Mouse (Mus musculus) forebrain, embryonic 14.5 days (tissue): ENCODE measurements around the gene Pfkfb3. TPM values are rescaled to one million over a fixed set of nuclear protein-coding genes. Genes with fewer than 3 reads are reported as not detected.

Experiments used
- ATAC-seq: fragments of 200-750 bp; cut with Nextera tagmentation; 2 replicates; pipeline ENCODE4 v1.8.0; 2017; ENCODE audit warnings: mild to moderate bottlenecking, moderate library complexity
- DNase-seq: peaks from one replicate; pipeline ENCODE4 v3.0.0-alpha.2; 2015; ENCODE audit warnings: low spot score
- H3K27ac ChIP-seq: fragments of 300-500 bp; sonication (generic); 2 replicates; pipeline ENCODE4 v1.5.1; 2014; ENCODE audit warnings: low read depth, mild to moderate bottlenecking, control low read depth, low read length, moderate library complexity
- H3K27me3 ChIP-seq: fragments of 300-500 bp; sonication (generic); replicated peaks from 2 replicates; pipeline ENCODE4 v1.6.1; 2014; ENCODE audit warnings: low read length, control low read depth, mixed read lengths; ENCODE audit not compliant: control insufficient read depth, insufficient read depth
- H3K36me3 ChIP-seq: fragments of 300-500 bp; sonication (generic); 2 replicates; pipeline ENCODE4 v1.6.1; 2014; ENCODE audit warnings: low read length, control low read depth; ENCODE audit not compliant: control insufficient read depth, insufficient read depth
- H3K4me1 ChIP-seq: fragments of 300-500 bp; sonication (generic); 2 replicates; pipeline ENCODE4 v1.6.1; 2014; ENCODE audit warnings: antibody characterized with exemption, low read length, control low read depth; ENCODE audit not compliant: control insufficient read depth, insufficient read depth
- H3K4me2 ChIP-seq: fragments of 300-500 bp; sonication (generic); 2 replicates; pipeline ENCODE4 v1.6.1; 2014; ENCODE audit warnings: mild to moderate bottlenecking, control low read depth, low read length
- H3K4me3 ChIP-seq: fragments of 300-500 bp; sonication (generic); 2 replicates; pipeline ENCODE4 v1.5.1; 2014; ENCODE audit warnings: low read depth, low read length, control low read depth
- H3K9ac ChIP-seq: fragments of 300-500 bp; sonication (generic); 2 replicates; pipeline ENCODE4 v1.6.1; 2014; ENCODE audit warnings: mild to moderate bottlenecking, low read length, control low read depth, moderate library complexity
- H3K9me3 ChIP-seq: fragments of 300-500 bp; sonication (generic); replicated peaks from 2 replicates; pipeline ENCODE4 v1.6.1; 2016; ENCODE audit warnings: low read length, control low read depth, mixed read lengths; ENCODE audit not compliant: control insufficient read depth
- WGBS: fragments of 180-500 bp; shearing (Covaris S2); extraction: QIAGEN DNeasy Blood & Tissue Kit; methylation state at CpG from one replicate; pipeline ENCODE4 v1.1.7; 2014; 5-methylcytosine and 5-hydroxymethylcytosine counted together
- polyA plus RNA-seq: library from polyadenylated mRNA; unstranded; fragments of >200 nt; fragmentation: Nextera tagmentation; extraction: Ambion mirVana; gene quantifications from 2 replicates; pipeline ENCODE4 v1.2.1, GENCODE M21; 2014

Gene Pfkfb3
- 19.8 and 23.5 TPM in 2 replicates for polyA plus RNA-seq

- Histone ChIP-seq H3K9ac (peak within 1 kb of the TSS; percentile 68), H3K36me3 (no peaks in the 10 kb centered on the region), H3K4me3 (peak within 1 kb of the TSS; percentile 55), H3K27me3 (peaks cover 4% of the 10 kb centered on the region; the same call in 1 of the 2 replicates), H3K9me3 (no peaks in the 10 kb centered on the region), H3K27ac (no peak within 1 kb of the TSS), H3K4me2 (peak within 1 kb of the TSS; percentile 99), H3K4me1 (peaks cover 4% of the 10 kb centered on the region; the same call in 1 of the 2 replicates)
- peak; percentile 55 for DNase-seq
- WGBS = 1% methylated on average over 65 of the region's 67 CpGs
- peak; percentile 84 for ATAC-seq
Measured at GRCm38 (mm10) chr2:11553471-11554400, at the start of gene Pfkfb3. Gene Pfkfb3, minus strand, starts transcription at chr2:11554077.

DNA sequence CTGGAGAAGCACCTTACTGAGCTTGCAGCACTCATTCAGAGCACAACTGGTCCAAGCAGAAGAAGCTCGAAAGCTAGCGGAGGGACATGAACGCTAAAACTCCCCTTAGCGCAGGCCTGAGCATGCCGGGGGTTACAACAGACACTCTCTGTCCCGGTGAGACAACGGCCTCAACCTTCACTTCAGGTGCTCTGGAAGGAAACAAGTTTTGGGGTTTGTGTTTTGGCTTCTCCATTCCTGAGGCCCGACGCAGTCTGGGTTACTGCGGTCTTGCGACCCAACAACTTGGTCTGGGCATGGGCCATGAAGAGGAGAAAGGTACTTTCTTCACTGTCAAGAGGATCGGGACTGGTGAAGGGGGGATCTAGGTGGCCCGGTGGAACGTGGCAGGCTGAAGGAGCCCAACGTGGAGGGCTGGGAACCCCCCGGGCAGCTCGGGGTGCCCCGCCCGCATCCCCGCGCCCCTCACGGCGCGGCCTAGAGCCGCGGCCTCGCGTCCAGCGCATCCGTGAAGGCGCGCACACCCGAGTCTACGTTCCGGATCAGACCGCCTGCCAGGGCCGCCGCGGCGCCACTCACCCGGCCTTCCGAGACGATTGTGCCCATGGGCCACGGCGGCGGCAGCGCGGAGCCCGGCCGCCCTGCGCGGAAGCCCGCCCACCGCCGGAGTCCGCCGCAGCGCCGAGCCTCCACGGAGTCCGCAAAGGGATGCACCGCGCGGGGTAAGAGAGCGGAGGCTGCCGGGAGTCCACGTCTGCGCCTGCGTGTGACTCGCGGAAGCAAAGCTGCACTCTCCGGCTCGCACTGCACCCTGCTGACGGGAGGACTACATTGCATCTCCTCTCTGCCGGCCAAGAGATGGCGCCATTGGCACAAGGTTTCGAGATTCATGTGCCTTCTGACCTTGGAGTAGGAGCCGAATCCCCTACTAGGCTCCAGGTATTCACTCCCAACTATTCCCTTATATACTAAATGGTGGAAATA lies 48.9 kb upstream of the Pfkfb3 start:
- Histone ChIP-seq H3K4me3 (peak overlapping the region; percentile 91), H3K9ac (peak overlapping the region; percentile 99), H3K36me3 (peaks cover 28% of the 10 kb centered on the region), H3K4me2 (peak overlapping the region; percentile 75), H3K4me1 (peaks cover 6% of the 10 kb centered on the region), H3K27me3 (no peaks in the 10 kb centered on the region), H3K27ac (peak overlapping the region; percentile 63; the same call in 1 of the 2 replicates), H3K9me3 (no peaks in the 10 kb centered on the region)
- ATAC-seq (peak; percentile 100), DNase-seq (peak; percentile 96)
- under 1% methylated on average over 69 of the region's 78 CpGs for WGBS

GRCm38 (mm10) chr2:11601795-11602194 lies 47.9 kb upstream of the Pfkfb3 start:
- DNase-seq = no peak
- WGBS = 75% methylated on average over 6 of the region's 6 CpGs
- Histone ChIP-seq H3K27ac (no peak overlapping the region), H3K27me3 (no peaks in the 10 kb centered on the region), H3K4me1 (peaks cover 6% of the 10 kb centered on the region), H3K9ac (peak overlapping the region; percentile 99), H3K4me3 (peak overlapping the region; percentile 91), H3K9me3 (no peaks in the 10 kb centered on the region), H3K36me3 (peaks cover 38% of the 10 kb centered on the region), H3K4me2 (peak overlapping the region; percentile 75)
- ATAC-seq = no peak

GRCm38 (mm10) chr2:11597906-11598305 lies 44.0 kb upstream of the Pfkfb3 start:
- Histone ChIP-seq H3K36me3 (peaks cover 68% of the 10 kb centered on the region), H3K9ac (no peak overlapping the region), H3K27me3 (no peaks in the 10 kb centered on the region), H3K4me1 (peaks cover 6% of the 10 kb centered on the region), H3K4me3 (no peak overlapping the region), H3K4me2 (no peak overlapping the region), H3K27ac (no peak overlapping the region), H3K9me3 (no peaks in the 10 kb centered on the region)
- 96% methylated on average over 7 of the region's 7 CpGs for WGBS
- no peak for ATAC-seq
- no peak for DNase-seq

DNA sequence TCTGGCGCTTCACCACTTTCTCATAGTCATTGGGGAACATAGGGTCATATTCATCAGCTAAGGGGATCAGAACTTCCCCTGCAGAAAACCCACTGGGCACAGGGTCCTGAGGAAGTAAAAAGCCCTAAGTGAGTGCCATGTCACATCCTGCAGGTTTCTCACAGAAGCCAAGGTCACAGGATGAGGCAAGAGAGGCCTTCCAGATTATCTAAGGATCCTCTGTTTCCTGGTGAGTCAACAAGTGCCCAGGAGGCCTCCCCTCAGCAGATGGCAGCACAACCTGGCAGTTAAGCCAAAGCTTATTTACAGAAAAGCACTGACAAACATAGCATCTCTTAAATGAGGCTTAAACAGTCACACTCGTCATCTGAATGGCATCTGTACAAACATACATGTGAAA lies 42.8 kb upstream of the Pfkfb3 start:
- Histone ChIP-seq H3K9ac (no peak overlapping the region), H3K27ac (no peak overlapping the region), H3K4me2 (no peak overlapping the region), H3K9me3 (no peaks in the 10 kb centered on the region), H3K36me3 (peaks cover 80% of the 10 kb centered on the region), H3K4me1 (no peaks in the 10 kb centered on the region; the same call in 1 of the 2 replicates), H3K27me3 (no peaks in the 10 kb centered on the region), H3K4me3 (no peak overlapping the region)
- WGBS = 84% methylated on average over 2 of the region's 2 CpGs
- no peak for DNase-seq
- no peak for ATAC-seq

DNA sequence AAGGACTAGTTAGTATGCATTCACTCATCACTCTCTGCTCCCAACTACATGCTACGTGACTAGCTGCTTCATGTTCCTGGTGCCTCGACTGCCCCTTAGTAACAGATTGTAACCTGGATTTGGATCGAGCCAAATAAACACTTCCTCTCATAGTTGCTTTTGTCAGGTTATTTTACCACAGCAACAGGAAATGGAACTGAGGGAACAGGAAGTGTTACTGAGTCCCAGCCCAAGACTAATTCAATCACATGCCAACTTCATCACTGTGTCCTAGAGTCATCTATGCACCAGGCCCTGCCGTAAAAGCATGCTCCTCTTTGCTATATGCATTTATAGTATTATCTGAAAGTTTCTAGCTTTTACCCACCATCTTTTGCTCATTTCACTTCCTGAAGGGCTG lies 34.1 kb upstream of the Pfkfb3 start:
- Histone ChIP-seq H3K36me3 (peaks cover 95% of the 10 kb centered on the region), H3K4me3 (no peak overlapping the region), H3K9ac (no peak overlapping the region), H3K4me2 (no peak overlapping the region), H3K27ac (no peak overlapping the region), H3K9me3 (no peaks in the 10 kb centered on the region), H3K4me1 (no peaks in the 10 kb centered on the region), H3K27me3 (no peaks in the 10 kb centered on the region)
- 90% methylated on average over 4 of the region's 4 CpGs for WGBS
- DNase-seq (no peak), ATAC-seq (no peak)

DNA sequence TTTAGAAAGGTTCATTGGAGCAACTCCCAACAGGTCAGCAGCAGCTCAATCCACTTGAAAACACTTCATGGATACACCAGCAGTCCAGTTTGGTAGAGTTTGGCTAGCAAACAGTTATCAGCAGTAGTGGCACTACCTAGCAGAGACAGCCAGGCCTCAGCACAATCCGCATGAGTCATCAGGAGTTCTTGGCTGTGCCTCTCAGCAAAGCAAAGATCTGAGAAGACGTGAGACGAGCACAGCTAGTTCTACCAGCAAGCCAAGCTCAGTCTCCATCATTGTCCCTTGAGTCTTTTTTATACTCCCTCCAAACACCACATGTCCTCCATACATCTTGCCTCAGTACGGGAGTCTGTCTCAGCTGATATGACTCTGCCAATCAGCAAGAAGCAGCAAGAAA lies 25.5 kb upstream of the Pfkfb3 start:
- DNase-seq (no peak), ATAC-seq (no peak)
- Histone ChIP-seq H3K36me3 (peaks cover 16% of the 10 kb centered on the region), H3K4me1 (no peaks in the 10 kb centered on the region), H3K27ac (no peak overlapping the region), H3K9me3 (no peaks in the 10 kb centered on the region), H3K9ac (no peak overlapping the region), H3K4me3 (no peak overlapping the region), H3K4me2 (no peak overlapping the region), H3K27me3 (no peaks in the 10 kb centered on the region)
- WGBS = 94% methylated on average over 4 of the region's 4 CpGs

DNA sequence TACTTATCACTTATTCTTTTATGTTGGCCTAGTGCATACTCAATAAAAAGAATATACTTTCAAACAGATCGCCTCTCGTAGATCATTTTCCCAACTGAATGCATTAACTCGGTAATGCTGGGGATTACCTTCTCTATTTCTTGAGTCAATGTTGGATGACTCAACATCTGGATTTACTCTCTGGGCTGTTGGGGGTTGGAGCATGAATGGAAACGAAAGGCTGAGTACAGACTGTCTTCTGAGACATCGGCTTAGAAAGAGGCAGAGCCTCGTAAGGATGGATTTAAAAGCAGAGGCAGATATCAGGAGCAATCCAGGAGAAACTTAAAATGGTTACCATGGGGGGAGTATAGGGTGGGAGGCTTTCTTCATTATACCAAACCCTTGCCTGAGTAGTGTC lies 24.3 kb upstream of the Pfkfb3 start:
- 94% methylated on average over 6 of the region's 6 CpGs for WGBS
- no peak overlapping the region for H3K9ac ChIP-seq
- H3K27ac ChIP-seq = no peak overlapping the region
- DNase-seq (no peak), ATAC-seq (no peak)
- H3K36me3 ChIP-seq = 0 out of 2 replicates have a peak, but pooled peaks cover 6% of the 10 kb centered on the region
- no peaks in the 10 kb centered on the region for H3K27me3 ChIP-seq
- no peaks in the 10 kb centered on the region for H3K9me3 ChIP-seq
- H3K4me1 ChIP-seq = no peaks in the 10 kb centered on the region
- no peak overlapping the region for H3K4me3 ChIP-seq
- no peak overlapping the region for H3K4me2 ChIP-seq
